Mouse (Mus musculus) megakaryocyte progenitor cell, adult 5-6 weeks (primary cell): Measurements from ENCODE around the gene Rapsn. TPM values are rescaled to one million over a fixed set of nuclear protein-coding genes. Genes with fewer than 3 reads are reported as not detected.
"Not testable (repeated sequence)": the region's sequence is repeated elsewhere in the genome, so short reads cannot be mapped to it uniquely, and the experiment has no call there.

ENCODE experiments used
- ATAC-seq: replicated peaks from 2 replicates; pipeline ENCODE4 v1.8.0; 2016; ENCODE audit warnings: mild to moderate bottlenecking, moderate TSS enrichment, inconsistent platforms; ENCODE audit not compliant: poor library complexity
- total RNA-seq, 2 experiments: library from RNA; stranded (forward) in 1 of 2; stranded (reverse) in 1 of 2; fragments of 157-497, 149-512 nt in 1 of 2; fragments of 200-1000 nt in 1 of 2; gene quantifications; 2 replicates each; pipeline versions ENCODE4 v1.2.3 to v1.2.4; 2015 to 2017

Rapsn gene
- total RNA-seq (2015) = 1.8 and 4.1 TPM in 2 replicates
- 2.7 and 3.4 TPM in 2 replicates for total RNA-seq (2017)

DNA sequence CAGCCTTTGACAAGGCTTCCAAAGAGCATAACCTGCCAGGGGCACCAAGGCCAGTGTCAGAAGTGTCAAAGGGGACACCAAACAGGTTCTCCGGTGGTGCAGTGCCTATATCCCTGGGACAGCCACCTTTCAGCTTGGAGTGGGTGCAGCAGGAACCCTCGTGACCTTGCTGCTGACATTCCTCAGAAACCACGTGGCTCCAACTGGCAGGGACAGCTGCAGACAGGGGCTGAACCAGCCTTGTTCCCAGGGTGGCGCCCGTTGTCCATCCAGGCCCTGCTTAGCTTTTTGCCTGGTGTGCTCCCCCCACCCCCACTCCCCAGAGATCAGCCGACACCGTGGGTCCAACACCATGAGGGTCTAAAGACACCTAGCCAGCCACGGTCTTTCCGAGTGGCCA is at the start of gene Rapsn:
Gene Rapsn (plus strand): TSS at position 236 of the 400 bp plus-strand sequence.
- no peak for ATAC-seq

DNA sequence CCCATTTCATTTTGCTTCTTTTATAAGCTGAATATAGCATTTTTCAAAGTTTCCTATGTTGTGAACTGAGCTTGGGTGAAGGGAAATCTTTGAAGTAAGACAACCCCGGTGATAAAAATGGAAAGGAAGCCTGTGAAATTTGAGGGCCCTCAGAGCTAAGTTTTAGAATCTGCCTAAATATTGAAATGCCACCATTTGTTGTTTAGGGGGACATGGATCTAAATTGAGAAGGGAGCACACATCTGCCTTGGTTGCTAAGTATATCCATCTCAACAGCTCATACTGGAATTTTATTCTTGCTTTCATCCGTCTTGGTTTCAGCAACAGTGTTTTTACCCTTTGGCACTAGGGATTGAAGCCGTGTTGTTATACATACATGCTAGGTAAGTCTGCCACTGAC is 49.4 kb upstream of the Rapsn start:
- ATAC-seq = no peak

DNA sequence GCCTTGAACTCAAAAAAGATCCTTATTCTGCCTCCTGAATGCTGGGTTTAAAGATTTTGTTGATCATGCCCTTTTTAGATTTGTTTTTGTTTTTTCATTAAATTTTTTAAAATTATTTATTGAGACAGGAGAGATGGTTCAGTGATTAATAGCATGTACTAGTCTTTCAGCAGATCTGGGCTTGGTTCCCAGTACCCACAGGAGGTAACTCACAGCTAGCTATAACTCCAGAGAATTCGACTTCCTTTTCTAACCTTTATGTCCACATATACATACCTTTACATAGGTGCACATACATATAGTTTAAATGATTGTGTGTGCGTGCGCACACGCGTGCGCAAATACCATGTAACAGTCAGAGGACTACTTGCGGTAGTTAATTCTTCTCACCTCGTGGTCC is 26.9 kb upstream of the Rapsn start:
- ATAC-seq = no peak

DNA sequence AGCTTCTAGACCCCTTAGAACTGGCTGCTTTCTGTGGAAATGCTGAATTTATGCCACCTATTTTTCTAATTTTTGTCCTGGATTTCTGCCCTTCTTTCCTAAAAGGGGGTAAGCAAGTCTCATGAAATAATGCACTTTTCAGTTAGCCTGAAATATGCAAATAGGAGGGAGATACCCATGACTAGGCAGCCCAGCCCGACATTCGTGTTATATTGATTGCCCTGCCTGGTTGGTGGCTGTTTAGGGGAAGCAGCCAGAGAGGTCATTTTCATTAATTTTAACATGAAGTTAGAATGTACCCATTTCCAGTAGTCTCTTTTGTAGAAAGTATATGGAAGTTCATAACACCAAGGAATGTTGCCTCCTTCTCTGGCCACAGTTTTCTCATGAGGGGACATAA is 21.5 kb upstream of the Rapsn start:
- no peak for ATAC-seq

DNA sequence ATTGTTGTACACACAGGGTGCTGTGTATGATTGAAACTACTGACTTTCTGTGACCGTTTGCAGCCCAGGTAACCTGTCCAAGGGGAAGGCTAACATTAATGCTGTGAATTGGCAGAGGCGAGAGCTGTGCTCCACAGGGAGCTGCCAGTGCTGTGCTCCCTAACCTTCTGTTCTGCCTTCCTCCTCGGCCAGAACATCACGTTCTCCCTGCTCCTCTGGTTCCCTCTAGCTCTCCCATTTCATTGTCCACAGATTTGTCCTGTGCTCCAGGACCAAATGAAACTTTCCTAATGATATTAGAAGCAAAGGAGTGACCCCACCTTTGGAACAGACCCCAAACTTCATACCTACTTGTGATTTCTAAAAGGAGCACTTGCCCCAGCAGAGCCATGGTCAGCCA is 20.0 kb upstream of the Rapsn start:
- ATAC-seq = no peak

DNA sequence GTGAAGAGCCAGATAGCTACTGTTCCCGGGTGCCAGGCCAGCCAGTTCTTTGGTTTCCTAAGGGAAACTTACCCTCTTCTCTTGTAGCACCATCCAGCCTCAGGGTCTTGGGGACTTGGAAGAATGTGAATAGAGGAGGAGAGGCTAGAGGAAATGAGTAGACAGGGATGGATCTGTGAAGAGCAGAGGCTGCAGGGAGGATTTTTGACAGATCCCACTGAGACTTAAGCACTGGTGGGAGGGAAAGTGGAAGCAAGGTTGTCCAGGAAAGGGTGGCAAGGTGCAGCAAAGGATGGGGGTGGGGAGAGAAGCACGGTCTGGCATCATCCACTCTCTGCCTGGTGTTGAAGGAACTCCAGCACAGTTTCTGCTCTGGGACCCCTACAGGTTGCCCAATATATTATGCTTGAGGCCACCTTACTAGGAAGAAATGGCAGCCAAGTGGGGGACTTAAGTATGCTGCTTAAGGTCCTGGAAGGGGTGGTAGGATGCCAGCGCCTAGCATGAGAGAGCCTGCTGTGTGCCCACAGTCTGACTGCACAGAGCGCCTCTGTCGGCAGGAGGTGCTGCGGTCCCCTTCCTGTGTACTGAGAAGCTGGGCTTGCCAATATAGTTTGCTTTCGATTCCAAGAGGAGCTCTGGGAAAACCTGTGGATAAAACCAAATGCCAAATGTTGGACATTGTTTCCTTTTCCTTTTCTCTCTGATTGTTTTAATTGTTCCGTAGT is 17.2 kb upstream of the Rapsn start:
- ATAC-seq = no peak

DNA sequence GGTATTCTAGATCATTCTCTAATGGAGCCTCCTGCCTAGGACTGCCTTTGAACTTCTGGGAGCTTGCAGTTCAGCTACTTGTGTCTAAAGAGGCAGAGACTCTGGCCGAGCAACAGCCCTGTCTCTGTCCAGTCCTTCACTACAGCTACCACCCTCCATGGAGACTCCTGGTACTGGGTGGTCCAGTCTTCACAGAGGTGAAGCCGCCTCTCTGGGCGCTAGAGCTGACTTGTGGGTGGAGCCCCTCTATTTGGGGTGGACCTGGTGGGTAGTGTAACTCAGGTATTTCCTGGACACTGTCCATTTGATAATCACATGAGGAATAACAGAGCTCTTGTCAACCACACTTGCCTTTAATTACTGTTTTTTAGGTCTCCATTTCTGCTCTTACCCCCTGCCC is 15.5 kb upstream of the Rapsn start:
- no peak for ATAC-seq

DNA sequence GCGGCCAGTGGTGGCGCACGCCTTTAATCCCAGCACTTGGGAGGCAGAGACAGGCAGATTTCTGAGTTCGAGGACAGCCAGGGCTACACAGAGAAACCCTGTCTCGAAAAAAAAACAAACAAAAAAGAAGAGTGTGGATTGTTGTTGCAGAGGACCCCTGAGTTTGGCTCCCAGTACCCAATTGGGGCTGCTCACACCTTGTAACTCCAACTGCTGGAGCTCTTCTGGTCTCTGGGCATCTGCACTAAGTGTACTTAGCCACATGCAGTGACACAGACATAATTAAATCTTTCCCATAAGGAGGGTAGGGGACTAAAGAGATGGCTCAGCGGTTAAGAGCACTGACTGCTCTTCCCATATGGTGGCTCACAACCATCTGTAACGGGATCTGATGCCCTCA is 13.2 kb upstream of the Rapsn start:
- ATAC-seq = not testable (repeated sequence)

DNA sequence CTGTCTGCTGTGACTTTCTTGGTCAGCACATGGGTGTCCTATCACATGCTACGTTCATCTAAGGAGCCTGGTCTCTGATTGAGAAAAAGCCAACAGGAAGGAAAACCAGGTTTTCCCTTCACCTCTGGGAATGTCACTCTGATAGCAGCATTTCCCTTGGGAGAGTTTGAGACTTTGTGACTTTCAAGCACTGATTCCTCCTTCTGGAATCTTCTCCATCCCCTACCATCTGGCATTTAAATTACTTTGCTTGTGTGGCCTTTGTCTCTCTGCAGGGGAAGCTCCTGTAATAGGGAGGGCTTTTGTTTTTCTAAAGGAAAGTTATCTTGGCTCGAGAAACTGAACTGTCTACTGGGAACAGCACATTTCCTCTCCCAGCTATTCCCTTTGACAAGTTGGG is 12.3 kb upstream of the Rapsn start:
- ATAC-seq = no peak

DNA sequence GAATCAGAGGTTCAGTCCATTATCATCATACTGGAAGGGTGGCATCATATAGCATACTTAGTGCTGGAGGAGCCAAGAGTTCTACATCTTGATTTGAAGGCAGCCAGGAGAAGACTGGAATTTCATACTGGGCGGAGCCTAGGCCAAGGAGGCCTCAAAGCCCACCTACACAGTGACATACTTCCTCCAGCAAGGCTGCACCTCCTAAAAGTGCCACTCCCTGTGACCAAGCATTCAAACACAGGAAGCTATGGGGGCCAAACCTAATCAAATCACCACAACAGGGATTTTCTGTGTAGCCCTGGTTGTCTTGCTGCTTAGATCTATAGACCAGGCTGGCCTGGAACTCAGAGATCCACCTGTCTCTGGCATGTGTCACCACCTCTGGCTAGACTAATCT is 11.5 kb upstream of the Rapsn start:
- no peak for ATAC-seq

DNA sequence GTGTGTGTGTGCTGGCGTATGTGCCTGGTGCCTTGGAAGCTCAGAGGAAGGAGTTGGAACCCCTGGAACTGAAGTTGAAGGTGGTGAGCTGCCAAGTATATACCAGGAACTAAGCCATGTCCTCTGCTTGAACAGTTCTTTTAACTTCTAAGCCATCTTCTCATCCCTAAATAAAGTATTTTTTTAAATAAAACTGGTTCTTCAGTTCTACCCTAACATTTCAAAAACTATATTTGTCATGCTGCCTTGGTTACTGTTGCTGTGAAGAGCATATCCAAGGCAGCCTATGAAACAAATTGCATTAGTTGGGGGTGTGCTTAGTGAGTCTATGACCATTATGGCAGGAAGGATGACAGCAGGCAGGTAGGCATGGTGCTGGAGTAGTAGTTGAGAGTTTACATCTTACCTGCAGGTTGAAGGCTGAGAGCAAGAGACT is 10.3 kb upstream of the Rapsn start:
- ATAC-seq = no peak

DNA sequence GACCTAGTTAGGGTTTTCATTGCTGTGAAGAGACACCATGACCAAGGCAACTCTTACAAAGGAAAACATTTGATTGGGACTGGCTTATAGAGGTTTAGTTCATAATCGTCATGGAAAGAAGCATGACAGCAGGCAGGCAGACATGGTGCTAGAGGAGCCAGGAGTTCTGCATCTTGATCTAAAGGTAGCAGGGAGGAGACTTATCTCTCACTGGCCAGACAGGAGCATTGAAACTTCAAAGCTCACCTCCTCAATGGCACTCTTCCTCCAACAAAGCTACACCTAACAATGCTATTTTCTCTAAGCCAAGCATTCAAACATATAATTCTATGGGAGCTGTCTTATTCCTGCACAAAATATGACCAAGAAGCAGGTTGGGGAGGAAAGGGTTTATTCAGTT is 8.9 kb upstream of the Rapsn start:
- peak; percentile 35; the same call in 1 of the 2 replicates for ATAC-seq

DNA sequence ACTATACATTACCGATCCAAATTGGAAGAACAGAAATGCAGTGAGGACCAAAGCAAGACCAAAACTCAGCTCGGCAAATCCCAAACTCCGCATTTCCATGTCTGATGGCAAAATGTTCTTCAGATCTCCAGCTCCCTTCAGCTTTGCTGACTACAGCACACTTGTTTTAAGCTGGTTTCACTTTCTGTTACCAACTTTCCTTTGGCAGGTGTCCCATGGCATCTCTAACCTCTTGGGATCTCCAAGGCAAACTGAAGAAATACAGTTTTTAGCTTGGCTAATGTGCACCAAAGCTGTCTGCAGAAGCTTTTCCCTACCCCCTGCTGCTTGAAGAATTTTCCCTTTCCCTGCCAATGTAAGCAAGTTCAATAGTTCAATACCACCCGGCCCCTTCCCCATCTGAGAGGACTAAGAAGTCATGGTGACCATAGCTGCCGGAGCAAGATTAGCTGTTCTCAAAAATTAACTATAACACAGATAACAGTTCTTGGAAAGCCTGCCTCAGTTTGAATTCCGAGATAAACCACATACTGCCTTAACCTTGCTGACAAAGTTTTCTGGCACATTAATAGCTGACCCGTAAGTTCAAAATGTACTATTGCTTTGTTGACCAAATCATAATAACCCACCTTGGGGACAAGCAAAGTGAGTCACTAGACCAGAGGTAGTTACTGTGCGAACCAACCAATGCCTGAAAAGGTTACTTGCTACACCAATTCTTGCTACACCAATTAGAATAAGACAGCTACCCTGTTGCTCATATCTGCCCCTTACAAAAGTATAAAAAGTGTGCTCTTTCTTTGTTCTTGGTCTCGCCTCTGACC is 7.8 kb upstream of the Rapsn start:
- peak; percentile 70 for ATAC-seq

DNA sequence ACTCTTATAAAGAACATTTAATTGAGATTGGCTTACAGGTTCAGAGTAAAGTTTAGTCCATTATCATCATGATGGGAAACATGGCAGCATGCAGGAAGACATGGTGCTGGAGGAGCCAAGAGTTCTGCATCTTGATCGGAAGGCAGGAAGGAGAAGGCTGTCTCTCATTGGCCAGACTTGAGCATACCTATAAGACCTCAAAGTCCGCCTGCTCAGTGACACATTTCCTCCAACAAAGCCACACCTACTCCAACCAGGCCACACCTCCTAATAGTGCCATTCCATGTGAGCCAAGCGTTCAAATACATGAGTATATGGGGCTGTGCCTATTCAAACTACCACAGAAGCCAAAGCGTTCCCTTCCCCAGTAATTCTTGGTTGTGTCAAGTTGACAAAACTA is 4.2 kb upstream of the Rapsn start:
- ATAC-seq = no peak

DNA sequence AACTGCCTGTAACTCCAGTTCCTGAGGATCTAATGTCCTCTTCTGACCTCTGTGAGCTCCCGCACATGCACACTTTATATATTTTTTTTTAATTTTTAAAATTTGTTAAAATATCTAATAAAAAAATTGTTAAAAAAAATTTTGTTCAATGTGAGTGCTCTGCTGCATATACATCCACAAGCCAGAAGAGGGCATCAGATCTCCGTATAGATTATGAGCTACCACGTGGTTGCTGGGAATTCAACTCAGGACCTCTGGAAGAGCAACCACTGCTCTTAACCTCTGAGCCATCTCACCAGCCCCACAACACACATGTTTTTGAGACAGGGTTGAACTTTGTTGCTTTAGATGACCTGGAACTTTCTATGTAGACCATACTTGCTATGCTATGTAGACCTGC is 2.4 kb upstream of the Rapsn start:
- ATAC-seq = peak; percentile 84

DNA sequence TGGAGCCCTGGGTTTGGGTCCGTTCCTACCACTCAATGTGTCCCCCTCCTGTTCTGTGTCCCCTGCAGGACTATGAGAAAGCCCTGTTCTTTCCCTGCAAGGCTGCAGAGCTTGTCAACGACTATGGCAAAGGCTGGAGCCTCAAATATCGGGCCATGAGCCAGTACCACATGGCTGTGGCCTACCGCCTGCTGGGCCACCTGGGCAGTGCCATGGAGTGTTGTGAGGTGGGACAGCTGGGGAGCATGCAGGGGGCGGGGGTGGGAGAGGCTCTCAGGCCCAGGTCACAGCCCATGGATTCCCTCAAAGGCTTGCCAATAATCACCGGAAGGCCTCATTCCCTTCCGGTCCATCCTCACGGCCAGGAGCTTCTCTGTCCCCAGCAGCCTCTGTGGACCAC is 6.4 kb downstream of the Rapsn start:
- no peak for ATAC-seq

DNA sequence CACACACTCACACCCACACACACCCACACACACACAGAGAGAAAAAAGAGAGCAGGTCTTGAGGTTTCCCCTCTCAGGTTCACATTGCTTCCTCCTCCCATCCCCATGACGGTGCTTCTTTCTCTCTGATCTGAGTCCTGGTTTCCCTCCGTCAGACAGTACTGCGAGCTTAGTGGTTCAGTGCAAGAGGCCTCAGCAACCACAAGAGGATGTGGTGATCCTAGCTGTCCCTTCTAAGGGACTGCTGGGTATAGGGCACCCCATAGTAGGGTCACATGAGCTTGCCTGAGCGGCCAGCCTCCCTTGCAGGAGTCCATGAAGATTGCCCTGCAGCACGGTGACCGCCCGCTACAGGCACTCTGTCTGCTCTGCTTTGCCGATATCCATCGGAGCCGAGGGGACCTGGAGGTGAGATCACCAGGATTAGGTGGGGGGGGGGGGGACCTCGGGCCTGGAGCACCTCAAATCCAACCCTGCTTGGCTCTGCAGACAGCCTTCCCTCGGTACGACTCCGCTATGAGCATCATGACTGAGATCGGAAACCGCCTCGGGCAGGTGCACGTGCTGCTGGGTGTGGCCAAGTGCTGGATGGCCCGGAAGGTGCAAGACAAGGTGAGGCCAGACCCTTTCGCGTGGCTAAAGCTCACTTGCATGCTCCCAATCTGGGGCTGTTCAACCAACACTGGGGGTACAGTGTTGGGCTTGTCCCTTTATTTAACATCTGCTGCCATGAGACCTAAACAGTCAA is 7.4 kb downstream of the Rapsn start:
- peak; percentile 96 for ATAC-seq

DNA sequence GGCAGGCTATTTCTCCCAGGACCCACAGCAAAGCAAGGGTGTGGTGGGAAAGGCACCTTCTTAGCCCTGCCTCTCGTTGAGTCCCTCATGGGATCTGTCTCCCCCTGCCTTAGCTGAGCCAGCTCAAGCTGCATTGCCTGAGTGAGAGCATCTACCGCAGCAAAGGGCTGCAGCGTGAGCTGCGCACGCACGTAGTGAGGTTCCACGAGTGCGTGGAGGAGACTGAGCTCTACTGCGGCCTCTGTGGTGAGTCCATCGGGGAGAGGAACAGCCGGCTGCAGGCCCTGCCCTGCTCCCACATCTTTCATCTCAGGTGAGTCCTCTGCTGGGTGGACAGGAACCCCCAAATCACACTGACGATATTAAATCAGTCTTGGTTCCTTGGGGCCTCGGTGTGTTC is 9.3 kb downstream of the Rapsn start:
- ATAC-seq = no peak

DNA sequence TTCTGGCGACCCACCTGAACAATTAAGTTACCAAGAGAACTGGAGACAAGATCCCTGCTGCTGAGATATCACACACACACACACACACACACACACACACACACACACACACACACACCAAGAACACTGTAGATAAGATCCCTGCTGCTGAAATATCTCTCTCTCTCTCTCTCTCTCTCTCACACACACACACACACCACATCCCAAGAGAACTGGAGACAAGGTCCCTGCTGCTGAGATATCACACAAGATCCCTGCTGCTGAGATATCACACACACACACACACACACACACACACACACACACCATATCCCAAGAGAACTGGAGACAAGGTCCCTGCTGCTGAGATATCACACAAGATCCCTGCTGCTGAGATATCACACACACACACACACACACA is 10.4 kb downstream of the Rapsn start:
- ATAC-seq = peak; percentile 18; the same call in 1 of the 2 replicates

DNA sequence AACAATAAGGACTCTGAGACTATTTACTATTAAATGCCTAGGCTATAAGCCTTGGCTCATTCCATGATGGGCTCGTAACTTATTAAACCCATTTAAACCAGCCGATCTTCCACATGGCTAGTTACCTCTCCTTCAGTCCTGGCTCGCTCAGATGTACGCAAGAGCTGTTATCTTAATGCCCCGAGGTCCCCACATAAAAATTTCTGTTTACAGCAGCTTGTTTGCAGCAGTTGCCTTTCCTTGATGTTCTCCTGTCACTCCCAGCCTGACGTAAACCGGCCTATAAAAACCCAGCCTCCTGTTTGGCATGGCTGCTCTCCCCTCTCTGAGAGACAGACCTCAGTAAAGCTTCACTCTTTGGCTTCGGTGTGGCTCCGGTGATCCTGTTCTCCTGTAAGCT is 11.9 kb downstream of the Rapsn start:
- no peak for ATAC-seq

DNA sequence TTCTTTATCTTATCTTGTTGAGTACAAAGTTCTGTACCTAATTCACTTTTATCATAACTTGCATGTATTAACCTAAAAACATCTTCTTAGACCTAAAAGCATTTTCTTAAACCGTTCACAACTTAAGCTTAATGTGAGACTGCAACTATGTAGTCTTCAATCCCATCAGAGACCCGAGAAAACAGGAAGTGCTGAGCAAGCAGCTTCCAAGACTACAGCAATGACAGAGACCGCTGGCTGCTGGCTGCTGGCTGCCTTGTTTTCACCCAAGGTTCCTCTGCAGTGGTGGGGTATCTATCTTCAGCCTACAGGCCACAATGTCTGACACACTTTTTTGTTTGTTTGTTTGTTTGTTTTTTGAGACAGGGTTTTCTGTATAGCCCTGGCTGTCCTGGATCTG is 16.5 kb downstream of the Rapsn start:
- ATAC-seq = no peak

DNA sequence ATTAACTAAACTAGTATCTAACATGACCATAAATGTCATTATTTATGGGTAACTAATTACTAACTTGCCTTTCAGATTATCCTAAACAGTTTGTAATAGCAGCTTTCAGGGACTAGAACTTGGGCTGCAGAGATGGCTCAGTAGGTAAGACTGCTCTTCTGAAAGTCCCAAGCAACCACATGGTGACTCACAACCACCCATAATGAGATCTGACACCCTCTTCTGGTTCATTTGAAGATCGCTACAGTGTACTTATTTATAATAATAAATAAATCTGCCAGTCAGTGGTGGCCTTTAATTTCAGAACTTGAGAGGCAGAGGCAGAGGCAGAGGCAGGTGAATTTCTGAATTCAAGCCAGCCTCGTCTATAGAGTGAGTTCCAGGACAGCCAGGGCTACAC is 17.3 kb downstream of the Rapsn start:
- peak; percentile 24; the same call in 1 of the 2 replicates for ATAC-seq
